Mouse (Mus musculus) hindbrain, embryonic 13.5 days (tissue): ENCODE results near the gene Emb. TPM values are rescaled to one million over a fixed set of nuclear protein-coding genes. Genes with fewer than 3 reads are reported as not detected.
A peak's percentile ranks its signal among the peaks of the same experiment; 100 is the strongest.

ENCODE experiments used
- ATAC-seq: fragments of 200-750 bp; cut with Nextera tagmentation; 2 replicates; pipeline ENCODE4 v1.8.0; 2017; ENCODE audit warnings: moderate TSS enrichment; ENCODE audit not compliant: low FRiP score
- H3K27ac ChIP-seq: fragments of 300-500 bp; sonication (generic); 2 replicates; pipeline ENCODE4 v1.5.1; 2015; ENCODE audit warnings: inconsistent platforms, mild to moderate bottlenecking, moderate library complexity
- H3K27me3 ChIP-seq: fragments of 300-500 bp; sonication (generic); 2 replicates; pipeline ENCODE4 v1.6.1; 2015; ENCODE audit warnings: mild to moderate bottlenecking, inconsistent platforms
- H3K36me3 ChIP-seq: fragments of 300-500 bp; sonication (generic); 2 replicates; pipeline ENCODE4 v1.6.1; 2015; ENCODE audit warnings: mild to moderate bottlenecking, inconsistent platforms
- H3K4me1 ChIP-seq: fragments of 300-500 bp; sonication (generic); replicated peaks from 2 replicates; pipeline ENCODE4 v1.6.1; 2015; ENCODE audit warnings: inconsistent platforms
- H3K4me2 ChIP-seq: fragments of 300-500 bp; sonication (generic); 2 replicates; pipeline ENCODE4 v1.6.1; 2015; ENCODE audit warnings: inconsistent platforms, mild to moderate bottlenecking, moderate library complexity
- H3K4me3 ChIP-seq: fragments of 300-500 bp; sonication (generic); 2 replicates; pipeline ENCODE4 v1.5.1; 2015; ENCODE audit warnings: mild to moderate bottlenecking, inconsistent platforms
- H3K9ac ChIP-seq: fragments of 300-500 bp; sonication (generic); 2 replicates; pipeline ENCODE4 v1.6.1; 2015; ENCODE audit warnings: mild to moderate bottlenecking, inconsistent platforms
- H3K9me3 ChIP-seq: fragments of 300-500 bp; sonication (generic); 2 replicates; pipeline ENCODE4 v1.6.1; 2016; ENCODE audit warnings: inconsistent platforms
- WGBS: fragments of 180-500 bp; shearing (Covaris S2); methylation state at CpG from one replicate; pipeline ENCODE4 v1.1.7; 2015; 5-methylcytosine and 5-hydroxymethylcytosine counted together
- polyA plus RNA-seq: library from polyadenylated mRNA; unstranded; fragments of >200 nt; fragmentation: Nextera tagmentation; extraction: Ambion mirVana; gene quantifications from 2 replicates; pipeline ENCODE4 v1.2.1, GENCODE M21; 2015

Gene Emb
- polyA plus RNA-seq, 1 experiment from 2014 or later = 14.4 TPM

DNA sequence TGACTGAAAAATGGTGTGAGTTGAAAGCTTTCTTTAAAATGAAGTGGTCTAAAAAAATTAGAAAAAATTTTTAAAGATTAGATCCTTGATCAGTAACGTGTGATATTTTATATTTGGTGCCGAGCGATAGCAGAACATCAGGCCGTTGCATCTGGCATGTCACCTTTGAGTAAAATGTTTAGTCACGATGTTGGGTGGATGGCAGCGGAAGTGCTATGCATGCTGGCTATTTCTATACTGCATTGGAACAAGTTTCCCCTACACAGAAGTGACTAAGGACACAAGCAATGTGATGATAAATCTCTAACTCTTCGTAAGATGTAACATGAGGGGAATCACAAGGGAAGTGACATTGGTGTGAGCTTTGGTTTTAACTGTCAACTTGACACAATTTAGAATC is 3.7 kb upstream of the Emb start:
- H3K4me2 ChIP-seq = no peak overlapping the region
- H3K4me1 ChIP-seq = no peaks in the 10 kb centered on the region
- WGBS = 97% methylated on average over 7 of the region's 7 CpGs
- no peaks in the 10 kb centered on the region for H3K27me3 ChIP-seq
- no peaks in the 10 kb centered on the region for H3K36me3 ChIP-seq
- no peak overlapping the region for H3K9ac ChIP-seq
- no peak overlapping the region for H3K27ac ChIP-seq
- no peaks in the 10 kb centered on the region for H3K9me3 ChIP-seq
- H3K4me3 ChIP-seq = no peak overlapping the region
- ATAC-seq = no peak

DNA sequence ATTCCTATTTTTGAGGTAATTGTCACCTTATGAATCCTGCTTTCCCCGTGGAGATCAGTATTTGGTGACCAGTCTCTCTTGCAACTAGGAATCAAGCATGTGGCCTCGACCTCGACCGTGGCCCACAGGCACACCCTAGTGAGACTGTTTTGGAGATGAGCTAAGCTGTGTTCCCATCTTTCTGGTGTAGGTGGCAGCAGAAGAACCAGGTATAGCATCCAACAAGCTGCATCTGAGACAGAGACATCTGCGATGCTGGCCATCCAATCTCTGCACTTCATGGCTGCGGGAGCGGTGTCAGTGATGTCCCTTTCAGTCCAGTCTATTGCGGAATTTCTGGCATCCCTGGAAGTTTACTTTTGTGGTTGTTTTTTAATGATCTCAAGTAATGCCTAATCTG is 2.3 kb upstream of the Emb start:
- no peak overlapping the region for H3K27ac ChIP-seq
- no peaks in the 10 kb centered on the region for H3K9me3 ChIP-seq
- no peak overlapping the region for H3K4me3 ChIP-seq
- 93% methylated on average over 8 of the region's 8 CpGs for WGBS
- H3K9ac ChIP-seq = no peak overlapping the region
- H3K4me1 ChIP-seq = no peaks in the 10 kb centered on the region
- H3K27me3 ChIP-seq = no peaks in the 10 kb centered on the region
- ATAC-seq = no peak
- H3K36me3 ChIP-seq = no peaks in the 10 kb centered on the region
- H3K4me2 ChIP-seq = no peak overlapping the region

DNA sequence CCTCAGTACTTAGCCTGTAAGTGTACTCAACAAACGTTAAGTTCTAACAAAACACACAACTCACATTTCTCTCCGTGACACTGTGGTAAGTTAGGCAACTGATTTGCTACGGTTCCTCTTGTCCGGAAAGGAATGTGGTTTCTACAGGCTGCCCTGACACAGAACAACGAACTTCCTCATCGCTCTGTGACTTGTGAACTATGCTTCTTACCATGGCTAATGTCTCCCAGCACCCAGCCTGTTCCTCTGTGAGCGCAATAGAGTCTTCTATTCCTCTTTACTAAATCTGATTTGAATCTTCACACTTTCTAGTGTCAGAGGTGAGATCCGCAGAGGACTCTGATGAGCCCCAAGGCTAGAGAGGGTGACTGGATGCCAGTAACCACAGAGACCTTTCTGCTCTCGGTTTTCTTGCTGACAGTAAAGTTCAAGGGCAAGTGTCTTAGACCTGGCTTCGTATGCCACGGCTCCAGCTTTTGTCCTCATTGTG is 3.1 kb downstream of the Emb start:
- no peak overlapping the region for H3K9ac ChIP-seq
- no peak overlapping the region for H3K4me3 ChIP-seq
- H3K36me3 ChIP-seq = no peaks in the 10 kb centered on the region
- H3K4me1 ChIP-seq = no peaks in the 10 kb centered on the region; the same call in 1 of the 2 replicates
- no peaks in the 10 kb centered on the region for H3K27me3 ChIP-seq
- WGBS = 53% methylated on average over 11 of the region's 11 CpGs
- ATAC-seq = no peak
- no peak overlapping the region for H3K27ac ChIP-seq
- H3K4me2 ChIP-seq = no peak overlapping the region
- no peaks in the 10 kb centered on the region for H3K9me3 ChIP-seq

DNA sequence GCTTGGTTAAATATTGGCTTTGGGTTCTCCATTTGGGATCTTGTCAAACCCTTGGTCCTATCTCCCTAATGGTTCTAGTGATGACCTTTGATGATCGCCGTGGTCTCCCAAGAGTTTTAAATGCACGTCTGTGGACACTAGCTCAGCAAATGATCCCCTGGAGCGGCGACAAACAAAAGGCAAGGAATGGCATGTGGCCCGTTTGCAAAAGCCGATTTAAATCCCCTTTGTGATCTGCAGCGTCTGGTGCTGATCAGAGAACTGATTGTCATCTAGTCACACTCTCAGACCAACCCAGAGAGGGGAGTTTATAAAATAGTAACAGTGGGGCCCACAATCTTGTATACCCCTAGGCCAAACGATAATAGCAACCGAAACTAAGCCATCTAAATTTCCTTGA is 7.1 kb downstream of the Emb start:
- no peak overlapping the region for H3K4me3 ChIP-seq
- no peak overlapping the region for H3K9ac ChIP-seq
- peaks cover 11% of the 10 kb centered on the region for H3K4me1 ChIP-seq
- H3K4me2 ChIP-seq = no peak overlapping the region
- H3K27me3 ChIP-seq = no peaks in the 10 kb centered on the region
- H3K9me3 ChIP-seq = no peaks in the 10 kb centered on the region
- 4% methylated on average over 10 of the region's 10 CpGs for WGBS
- ATAC-seq = no peak
- H3K36me3 ChIP-seq = no peaks in the 10 kb centered on the region
- no peak overlapping the region for H3K27ac ChIP-seq

DNA sequence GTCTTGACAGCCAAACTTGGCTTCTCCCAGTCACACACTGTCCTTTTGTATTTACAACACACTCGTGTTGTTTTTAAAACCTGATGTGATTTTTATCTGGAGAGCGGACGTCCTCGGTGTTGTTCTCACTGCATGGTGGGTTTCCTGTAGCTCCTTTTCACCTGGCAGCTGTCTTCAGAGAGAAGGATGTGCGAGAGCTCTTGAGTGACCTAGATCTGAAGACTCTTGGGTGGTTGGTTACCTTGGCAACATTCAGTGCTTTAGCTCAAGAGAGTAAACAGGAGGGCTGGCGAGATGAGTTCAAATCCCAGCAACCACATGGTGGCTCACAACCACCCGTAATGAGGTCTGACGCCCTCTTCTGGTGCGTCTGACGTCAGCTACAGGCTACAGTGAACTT is 7.8 kb downstream of the Emb start:
- no peaks in the 10 kb centered on the region for H3K9me3 ChIP-seq
- no peak for ATAC-seq
- WGBS = 14% methylated on average over 10 of the region's 10 CpGs
- H3K36me3 ChIP-seq = no peaks in the 10 kb centered on the region
- no peaks in the 10 kb centered on the region for H3K27me3 ChIP-seq
- H3K4me2 ChIP-seq = no peak overlapping the region
- H3K9ac ChIP-seq = no peak overlapping the region
- peaks cover 13% of the 10 kb centered on the region for H3K4me1 ChIP-seq
- H3K4me3 ChIP-seq = no peak overlapping the region
- H3K27ac ChIP-seq = no peak overlapping the region

DNA sequence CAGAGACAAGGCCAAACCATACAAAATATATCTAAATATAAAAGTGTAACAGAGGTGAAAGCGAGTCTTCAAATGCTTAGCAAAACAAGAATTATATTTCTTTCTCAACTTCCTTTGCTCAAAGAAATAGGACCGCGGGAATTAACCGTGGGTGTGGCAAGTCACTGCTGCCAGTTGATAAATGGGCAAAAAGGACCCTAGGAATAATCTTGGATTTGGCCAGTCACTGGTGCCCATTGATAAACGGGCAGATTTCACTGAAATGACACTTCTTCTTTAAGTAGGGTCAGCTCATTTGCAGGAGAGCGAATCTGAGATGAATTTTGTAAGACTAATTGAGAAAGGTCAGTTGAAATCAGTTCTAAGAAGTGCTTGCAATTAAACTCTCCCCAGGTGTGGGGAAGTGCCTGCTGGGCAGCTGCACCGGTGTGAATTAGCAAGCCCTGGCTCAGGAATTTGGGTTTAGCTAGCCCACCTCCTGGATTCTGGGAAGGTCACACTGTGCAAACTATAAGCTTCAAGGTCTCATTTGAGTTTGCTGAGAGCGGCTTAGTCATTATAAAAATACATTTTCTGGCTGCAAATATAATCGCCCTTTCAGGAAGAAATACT is 8.5 kb downstream of the Emb start:
- no peak overlapping the region for H3K27ac ChIP-seq
- H3K9me3 ChIP-seq = no peaks in the 10 kb centered on the region
- 26% methylated on average over 9 of the region's 9 CpGs for WGBS
- no peak for ATAC-seq
- no peak overlapping the region for H3K9ac ChIP-seq
- no peaks in the 10 kb centered on the region for H3K36me3 ChIP-seq
- H3K4me1 ChIP-seq = peaks cover 21% of the 10 kb centered on the region
- H3K27me3 ChIP-seq = no peaks in the 10 kb centered on the region
- no peak overlapping the region for H3K4me2 ChIP-seq
- H3K4me3 ChIP-seq = no peak overlapping the region

DNA sequence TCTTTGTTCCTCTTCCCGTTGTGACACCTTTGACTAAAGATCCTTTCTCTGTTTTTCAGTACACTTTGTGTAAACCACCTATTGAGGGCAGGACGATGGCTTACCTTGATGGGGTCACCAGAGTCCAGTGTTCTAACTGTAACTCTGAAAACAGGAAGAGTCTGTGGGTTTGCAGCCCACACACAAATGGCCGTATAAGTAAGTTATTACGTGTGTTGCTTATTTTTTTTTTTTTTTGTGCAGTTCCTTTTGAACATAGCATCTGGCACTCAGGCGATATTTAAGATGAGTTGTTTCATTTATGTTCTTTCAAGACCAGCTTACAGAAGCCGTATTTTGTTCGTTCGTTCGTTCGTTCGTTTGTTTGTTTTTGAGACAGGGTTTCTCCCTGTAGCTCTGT is 9.3 kb downstream of the Emb start:
- Histone ChIP-seq H3K4me3 (no peak overlapping the region), H3K27ac (no peak overlapping the region), H3K9me3 (no peaks in the 10 kb centered on the region), H3K4me2 (no peak overlapping the region), H3K4me1 (peaks cover 28% of the 10 kb centered on the region), H3K9ac (no peak overlapping the region), H3K27me3 (no peaks in the 10 kb centered on the region), H3K36me3 (no peaks in the 10 kb centered on the region)
- no peak for ATAC-seq
- WGBS = 66% methylated on average over 11 of the region's 11 CpGs

DNA sequence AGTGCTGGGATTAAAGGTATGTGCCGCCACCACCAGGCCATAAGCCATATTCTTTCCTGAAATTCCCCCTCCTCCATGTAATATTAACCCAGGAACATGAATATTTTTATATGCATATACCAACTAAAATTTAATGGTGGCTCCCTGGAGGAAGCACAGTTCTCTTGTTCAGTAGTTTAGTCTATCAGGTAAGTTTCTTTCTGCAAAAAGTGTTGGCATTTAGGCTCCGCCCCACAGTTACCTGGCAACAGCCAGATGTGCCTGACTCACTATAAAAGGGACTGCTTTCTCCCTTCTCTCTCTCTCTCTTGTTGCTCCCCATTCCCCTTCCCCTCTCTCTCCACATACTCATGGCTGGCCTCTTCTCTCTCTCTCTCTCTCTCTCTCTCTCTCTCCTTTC is 9.8 kb downstream of the Emb start:
- H3K27ac ChIP-seq = no peak overlapping the region

DNA sequence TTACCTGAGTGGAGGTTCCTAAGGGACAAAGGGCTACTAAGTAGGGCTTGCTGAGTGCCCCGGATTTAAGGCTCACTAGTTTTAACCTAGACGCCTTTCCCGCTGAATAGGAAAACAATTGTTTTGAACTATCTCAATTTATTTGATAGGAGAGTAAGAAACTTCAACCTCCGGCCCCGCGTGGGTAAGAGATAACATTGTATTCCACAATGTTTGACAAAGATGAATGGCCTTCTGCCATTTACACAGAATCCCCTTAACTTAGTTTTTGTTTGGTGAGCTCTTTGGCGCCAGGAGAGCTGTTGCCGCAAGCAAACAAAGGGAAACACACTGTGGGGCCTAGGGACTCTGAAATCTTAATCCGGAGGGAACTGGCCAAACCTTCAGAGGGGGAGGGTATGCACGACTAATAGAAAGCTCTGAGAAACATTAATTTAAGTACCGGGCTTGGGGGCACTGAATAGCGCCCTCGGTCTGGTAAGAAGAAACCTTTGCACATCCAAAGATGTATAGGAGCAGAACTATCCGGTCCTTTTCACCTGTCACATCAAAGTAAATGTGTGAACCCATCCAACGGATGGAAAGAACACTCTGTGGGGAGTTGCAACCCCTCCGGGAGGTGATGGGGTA is 11.7 kb downstream of the Emb start:
- Histone ChIP-seq H3K9ac (peak overlapping the region; percentile 88), H3K4me2 (peak overlapping the region; percentile 66), H3K9me3 (no peaks in the 10 kb centered on the region), H3K27me3 (no peaks in the 10 kb centered on the region), H3K27ac (peak overlapping the region; percentile 85), H3K36me3 (no peaks in the 10 kb centered on the region), H3K4me3 (peak overlapping the region; percentile 70), H3K4me1 (peaks cover 28% of the 10 kb centered on the region)
- ATAC-seq = no peak; the same call in none of the 2 replicates
- 2% methylated on average over 16 of the region's 16 CpGs for WGBS

More for the DNA sequence above, 9.8 kb downstream of the Emb start:
- Histone ChIP-seq H3K9me3 (no peaks in the 10 kb centered on the region), H3K4me3 (no peak overlapping the region), H3K27me3 (no peaks in the 10 kb centered on the region), H3K9ac (no peak overlapping the region), H3K36me3 (no peaks in the 10 kb centered on the region), H3K4me2 (no peak overlapping the region), H3K4me1 (peaks cover 28% of the 10 kb centered on the region)
- WGBS = 84% methylated on average over 2 of the region's 2 CpGs
- ATAC-seq = no peak

DNA sequence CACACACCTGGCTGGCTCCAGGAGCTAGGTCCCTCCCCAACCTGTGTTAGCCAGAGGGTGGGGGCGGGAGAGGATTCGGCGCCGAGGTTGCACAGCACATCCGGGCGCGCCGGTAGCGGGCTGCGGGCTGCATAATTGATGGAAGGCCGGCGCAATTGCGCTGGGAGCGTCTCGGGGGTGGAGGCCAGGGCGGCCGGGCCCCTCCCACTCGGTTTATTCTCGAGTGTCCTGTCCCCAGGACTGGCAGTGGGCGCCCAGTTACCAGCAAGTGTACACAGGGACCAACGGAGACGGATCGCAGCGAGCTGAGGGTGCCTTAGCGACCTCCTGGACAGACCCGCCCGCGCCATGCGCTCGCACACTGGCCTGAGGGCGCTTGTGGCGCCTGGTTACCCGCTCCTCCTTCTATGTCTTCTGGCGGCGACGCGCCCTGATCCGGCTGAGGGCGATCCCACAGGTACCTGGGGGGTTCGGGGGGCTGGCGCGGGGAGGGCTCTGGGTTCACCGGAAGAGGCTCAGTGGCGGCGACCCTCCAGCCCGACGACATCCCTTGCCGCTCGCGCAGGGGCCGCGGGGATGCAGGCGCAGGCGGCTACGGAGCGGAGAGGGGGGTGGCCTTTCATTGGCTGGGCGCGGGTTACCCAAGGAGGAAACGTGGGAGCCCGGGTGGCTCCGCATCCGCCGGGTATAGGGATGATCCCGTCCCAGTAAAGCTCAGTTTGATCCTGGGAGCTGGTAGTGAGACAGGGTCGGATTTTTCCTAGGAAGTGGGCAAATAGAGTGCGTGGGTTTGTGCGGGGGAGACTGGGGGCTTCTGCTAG is 12.4 kb downstream of the Emb start, which contains the start of gene Gm17509:
Gene Gm17509, minus strand, starts transcription at position 575 of the 821 bp plus-strand sequence.
- peak within 1 kb of the TSS; percentile 66 for H3K4me2 ChIP-seq

DNA sequence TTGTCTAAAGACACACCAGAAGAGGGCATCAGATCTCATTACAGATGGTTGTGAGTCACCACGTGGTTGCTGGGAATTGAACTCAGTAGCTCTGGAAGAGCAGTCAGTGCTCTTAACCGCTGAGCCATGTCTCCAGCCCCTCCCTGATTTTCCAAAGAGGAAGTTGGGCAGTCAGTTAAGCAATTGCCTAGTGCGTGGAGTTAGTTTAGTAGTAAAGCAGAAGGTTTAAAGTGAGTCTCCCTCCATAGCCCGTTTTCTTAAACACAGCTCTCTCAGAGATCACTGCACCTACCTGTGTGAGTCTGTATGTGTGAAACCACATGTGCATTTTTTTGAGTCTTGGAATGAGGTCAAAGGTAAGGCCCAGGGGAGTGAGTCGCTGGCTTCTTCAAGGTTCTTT is 14.8 kb downstream of the Emb start:
- Histone ChIP-seq H3K27ac (no peak overlapping the region), H3K4me3 (no peak overlapping the region), H3K4me2 (no peak overlapping the region), H3K9me3 (no peaks in the 10 kb centered on the region), H3K36me3 (no peaks in the 10 kb centered on the region), H3K27me3 (no peaks in the 10 kb centered on the region), H3K4me1 (peaks cover 28% of the 10 kb centered on the region), H3K9ac (no peak overlapping the region)
- WGBS = 61% methylated on average over 5 of the region's 5 CpGs
- no peak for ATAC-seq

More for the DNA sequence above, 12.4 kb downstream of the Emb start, which contains the start of gene Gm17509:
- WGBS = under 1% methylated on average over 67 of the region's 67 CpGs
- Histone ChIP-seq H3K36me3 (no peaks in the 10 kb centered on the region), H3K4me1 (peaks cover 28% of the 10 kb centered on the region), H3K9ac (peak within 1 kb of the TSS; percentile 88), H3K4me3 (peak within 1 kb of the TSS; percentile 70), H3K9me3 (no peaks in the 10 kb centered on the region), H3K27ac (peak within 1 kb of the TSS; percentile 85), H3K27me3 (no peaks in the 10 kb centered on the region)
- peak; percentile 92 for ATAC-seq

DNA sequence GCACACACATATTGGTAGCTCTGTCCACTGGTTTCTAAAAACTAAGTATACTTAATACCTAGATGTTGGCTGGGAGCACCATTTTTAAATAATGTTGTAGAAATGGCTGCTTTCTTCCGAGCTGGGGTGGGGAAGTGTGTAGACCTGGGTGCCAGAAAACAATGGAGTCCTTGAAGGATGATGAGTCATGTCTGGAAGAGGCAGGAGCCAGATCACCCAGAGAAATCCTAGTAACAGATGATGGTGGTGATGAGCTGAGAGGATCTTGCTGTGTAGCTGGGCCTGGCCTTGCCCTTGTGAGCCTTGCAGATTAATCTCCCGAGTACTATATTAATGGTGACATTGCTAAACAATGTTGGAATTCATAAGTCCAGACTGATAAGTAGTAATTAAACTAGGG is 16.6 kb downstream of the Emb start:
- H3K27me3 ChIP-seq = no peaks in the 10 kb centered on the region
- no peak overlapping the region for H3K9ac ChIP-seq
- H3K4me3 ChIP-seq = no peak overlapping the region
- H3K27ac ChIP-seq = no peak overlapping the region
- no peak overlapping the region for H3K4me2 ChIP-seq
- WGBS = 83% methylated on average over 2 of the region's 2 CpGs
- no peak for ATAC-seq
- no peaks in the 10 kb centered on the region for H3K36me3 ChIP-seq
- peaks cover 23% of the 10 kb centered on the region for H3K4me1 ChIP-seq
- no peaks in the 10 kb centered on the region for H3K9me3 ChIP-seq
